Mouse (Mus musculus) cortical plate, adult 2 months (tissue): ENCODE results near the gene Frmd8. TPM values are rescaled to one million over a fixed set of nuclear protein-coding genes. Genes with fewer than 3 reads are reported as not detected.

Source experiments
- H3K27ac ChIP-seq: fragments of 200-500 bp; 2 replicates; pipeline ENCODE4 v1.5.1; 2012; ENCODE audit warnings: low read length, control low read depth, inconsistent platforms; ENCODE audit not compliant: insufficient read depth
- H3K4me1 ChIP-seq: fragments of 200-500 bp; 2 replicates; pipeline ENCODE4 v1.6.1; 2011; ENCODE audit warnings: low read length; ENCODE audit not compliant: control insufficient read depth, insufficient read depth
- H3K4me3 ChIP-seq: fragments of 200-500 bp; 2 replicates; pipeline ENCODE4 v1.5.1; 2011; ENCODE audit warnings: mild to moderate bottlenecking, low read length, control low read depth; ENCODE audit not compliant: insufficient read depth
- CTCF ChIP-seq: fragments of 200-500 bp; IDR thresholded peaks from 2 replicates; pipeline ENCODE4 v1.5.1; 2011; ENCODE audit warnings: mild to moderate bottlenecking, control low read depth, low read length; ENCODE audit not compliant: insufficient read depth; ENCODE audit errors: extremely low read depth
- POLR2A ChIP-seq: fragments of 200-500 bp; IDR thresholded peaks from 2 replicates; pipeline ENCODE4 v1.6.1; 2011; ENCODE audit warnings: mild to moderate bottlenecking, low read length, control low read depth; ENCODE audit not compliant: insufficient read depth; ENCODE audit errors: extremely low read depth
- polyA plus RNA-seq: library from polyadenylated mRNA; depleted of rRNA; stranded (reverse); fragments of >200 nt; gene quantifications from 2 replicates; pipeline ENCODE4 v1.2.3, GENCODE M21; 2012

Frmd8 gene
- polyA plus RNA-seq, 1 experiment = 22.1 TPM

GRCm38 (mm10) chr19:5827456-5828154, 47.5 kb downstream of the Frmd8 start:
- Histone ChIP-seq H3K4me3 (no peak overlapping the region), H3K27ac (no peak overlapping the region), H3K4me1 (no peaks in the 10 kb centered on the region)
- TF ChIP-seq CTCF (no peak), POLR2A (no peak)

- Histone ChIP-seq H3K4me3 (no peak overlapping the region), H3K4me1 (peaks cover 2% of the 10 kb centered on the region; the same call in 1 of the 2 replicates), H3K27ac (no peak overlapping the region)
- TF ChIP-seq CTCF (no peak), POLR2A (no peak)
These were observed 48.0 kb downstream of the Frmd8 start for GRCm38 (mm10) chr19:5827044-5827443.

GRCm38 (mm10) chr19:5826731-5827002, 48.4 kb downstream of the Frmd8 start:
- no peak for TF ChIP-seq CTCF
- no peak for TF ChIP-seq POLR2A
- H3K4me3 ChIP-seq = no peak overlapping the region
- peaks cover 2% of the 10 kb centered on the region; the same call in 1 of the 2 replicates for H3K4me1 ChIP-seq

DNA sequence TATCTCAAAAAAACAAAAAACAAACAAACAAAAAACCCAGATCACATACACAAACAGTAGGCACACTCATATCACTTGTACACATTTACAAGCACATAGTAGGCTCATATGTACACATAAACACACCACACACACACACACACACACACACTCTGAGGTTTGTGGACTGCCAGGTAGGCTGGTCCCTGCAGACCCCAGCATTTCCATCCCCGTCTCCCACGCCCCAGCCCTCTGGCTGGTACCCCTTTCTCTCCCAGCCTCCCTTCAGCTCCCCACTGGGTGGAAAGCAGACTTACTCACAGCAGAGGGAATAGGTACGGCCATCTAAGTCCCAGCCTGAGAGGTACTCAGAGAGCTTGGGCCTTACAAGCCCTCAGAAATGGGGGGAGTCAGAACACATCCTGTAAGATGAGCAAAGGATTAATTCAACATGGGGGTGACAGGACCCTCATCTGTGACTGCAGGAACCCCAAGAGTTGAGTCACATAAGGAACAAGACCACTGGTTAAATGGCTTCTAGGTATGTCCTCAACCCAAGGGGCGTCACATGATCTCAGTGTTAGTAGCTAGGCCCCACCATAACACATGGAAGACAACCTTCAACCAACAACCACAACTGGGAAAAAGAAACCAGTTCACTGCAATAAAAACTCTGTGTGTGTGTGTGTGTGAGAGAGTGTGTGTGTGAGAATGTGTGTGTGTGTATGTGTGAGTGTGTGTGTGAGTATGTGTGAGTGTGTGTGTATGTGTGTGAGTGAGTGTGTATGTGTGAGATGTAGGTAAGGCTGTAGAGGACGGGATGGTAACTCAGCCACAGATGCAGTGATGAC, 49.0 kb downstream of the Frmd8 start:
- H3K27ac ChIP-seq = no peak overlapping the region
- TF ChIP-seq POLR2A (no peak), CTCF (no peak)
- H3K4me1 ChIP-seq = peaks cover 2% of the 10 kb centered on the region; the same call in 1 of the 2 replicates
- no peak overlapping the region for H3K4me3 ChIP-seq

More at GRCm38 (mm10) chr19:5826731-5827002, 48.4 kb downstream of the Frmd8 start:
- no peak overlapping the region for H3K27ac ChIP-seq

GRCm38 (mm10) chr19:5824826-5825617, 50.1 kb downstream of the Frmd8 start:
- no peak overlapping the region for H3K4me3 ChIP-seq
- H3K27ac ChIP-seq = no peak overlapping the region
- peaks cover 2% of the 10 kb centered on the region; the same call in 1 of the 2 replicates for H3K4me1 ChIP-seq
- no peak for TF ChIP-seq CTCF
- no peak for TF ChIP-seq POLR2A

DNA sequence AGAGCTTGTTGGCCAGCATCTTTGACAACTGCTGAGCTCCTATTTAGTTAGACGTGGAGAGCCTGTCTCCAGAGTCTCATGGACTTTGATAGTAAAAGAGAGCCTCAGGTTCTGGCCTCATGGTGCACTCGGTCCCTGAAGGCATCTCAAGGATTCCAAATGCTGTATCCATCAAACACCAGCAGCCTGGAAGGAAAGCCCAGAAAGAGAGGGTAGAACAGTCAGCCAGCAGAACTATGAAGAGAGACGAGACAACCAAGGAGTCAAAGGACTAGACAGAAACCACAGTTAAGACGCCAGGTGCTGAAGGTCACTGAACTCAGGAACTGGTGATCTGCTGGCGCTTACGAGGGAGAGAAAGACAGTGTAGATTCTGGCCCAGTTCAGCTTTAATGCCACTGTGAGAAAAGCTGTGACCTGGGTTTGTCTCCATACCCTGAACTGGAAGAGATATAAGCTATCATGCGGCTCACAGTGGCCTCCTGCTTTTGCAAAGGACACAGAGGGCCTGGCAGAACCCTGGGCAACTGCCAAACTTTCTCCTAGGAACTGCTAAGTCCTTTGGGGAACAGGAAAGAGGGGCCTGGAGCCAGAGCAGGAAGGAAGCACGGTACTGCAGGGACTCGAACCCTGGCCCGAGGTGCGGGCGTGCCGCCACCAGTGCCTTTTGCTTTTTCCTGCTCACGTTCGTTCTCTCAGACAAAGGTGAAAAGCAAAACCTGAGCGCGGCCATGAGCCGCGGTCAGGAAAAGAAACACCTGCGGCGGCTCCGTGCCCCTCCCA, 50.8 kb downstream of the Frmd8 start:
- Histone ChIP-seq H3K27ac (no peak overlapping the region), H3K4me3 (no peak overlapping the region), H3K4me1 (peaks cover 2% of the 10 kb centered on the region; the same call in 1 of the 2 replicates)
- TF ChIP-seq CTCF = no peak
- TF ChIP-seq POLR2A = no peak

- H3K27ac ChIP-seq = peak overlapping the region; percentile 90
- peaks cover 2% of the 10 kb centered on the region for H3K4me1 ChIP-seq
- H3K4me3 ChIP-seq = no peak overlapping the region
- TF ChIP-seq CTCF (no peak), POLR2A (no peak)
These were observed 51.7 kb downstream of the Frmd8 start for GRCm38 (mm10) chr19:5823266-5823839.

GRCm38 (mm10) chr19:5822834-5823205, 52.3 kb downstream of the Frmd8 start:
- H3K4me3 ChIP-seq = no peak overlapping the region
- H3K27ac ChIP-seq = peak overlapping the region; percentile 90
- no peak for TF ChIP-seq CTCF
- TF ChIP-seq POLR2A = no peak
- H3K4me1 ChIP-seq = peaks cover 5% of the 10 kb centered on the region
